Mouse (Mus musculus) olfactory bulb, adult 2 months (tissue): Measurements from ENCODE around the gene Vac14. TPM values are rescaled to one million over a fixed set of nuclear protein-coding genes. Genes with fewer than 3 reads are reported as not detected.

Experiments
- H3K27ac ChIP-seq: fragments of 200-500 bp; 2 replicates; pipeline ENCODE4 v1.5.1; 2012; ENCODE audit warnings: low read depth, low read length; ENCODE audit not compliant: insufficient read depth
- H3K4me1 ChIP-seq: fragments of 200-500 bp; 2 replicates; pipeline ENCODE4 v1.6.1; 2012; ENCODE audit warnings: low read length; ENCODE audit not compliant: control insufficient read depth, insufficient read depth
- H3K4me3 ChIP-seq: fragments of 200-500 bp; 2 replicates; pipeline ENCODE4 v1.5.1; 2012; ENCODE audit warnings: mild to moderate bottlenecking, low read depth, low read length, moderate library complexity; ENCODE audit not compliant: insufficient read depth
- CTCF ChIP-seq: fragments of 200-500 bp; IDR thresholded peaks from 2 replicates; pipeline ENCODE4 v1.5.1; 2012; ENCODE audit warnings: low read depth, mild to moderate bottlenecking, low read length, moderate library complexity; ENCODE audit not compliant: insufficient read depth
- POLR2A ChIP-seq: fragments of 200-500 bp; IDR thresholded peaks from 2 replicates; pipeline ENCODE4 v1.6.1; 2012; ENCODE audit warnings: mild to moderate bottlenecking, low read depth, low read length, moderate library complexity; ENCODE audit not compliant: insufficient read depth
- WGBS: fragments of 180-500 bp; shearing (Covaris S2); methylation state at CpG from one replicate; pipeline ENCODE4 v1.1.7; 2018; 5-methylcytosine and 5-hydroxymethylcytosine counted together
- polyA plus RNA-seq: library from polyadenylated mRNA; stranded (reverse); fragments of >200 nt; gene quantifications from 2 replicates; pipeline ENCODE4 v1.2.4, GENCODE M21; 2012; ENCODE audit warnings: low replicate concordance; ENCODE audit not compliant: missing spikeins, insufficient read depth, insufficient read length

Vac14 gene
- polyA plus RNA-seq, 1 experiment = not detected

GRCm38 (mm10) chr8:110725084-110725838, 106.9 kb downstream of the Vac14 start:
- TF ChIP-seq POLR2A (no peak), CTCF (no peak)
- Histone ChIP-seq H3K4me1 (peaks cover 58% of the 10 kb centered on the region), H3K4me3 (no peak overlapping the region), H3K27ac (peak overlapping the region; percentile 83; the same call in 1 of the 2 replicates)
- whole genome bisulfite sequencing = 22% methylated on average over 7 of the region's 7 CpGs

- peaks cover 61% of the 10 kb centered on the region for H3K4me1 ChIP-seq
- H3K4me3 ChIP-seq = no peak overlapping the region
- H3K27ac ChIP-seq = no peak overlapping the region
- WGBS = 3% methylated on average over 18 of the region's 18 CpGs
- no peak for TF ChIP-seq POLR2A
- TF ChIP-seq CTCF = peak; percentile 94
Observed at GRCm38 (mm10) chr8:110726893-110727292, 108.5 kb downstream of the Vac14 start.

- WGBS = 48% methylated on average over 8 of the region's 8 CpGs
- Histone ChIP-seq H3K27ac (no peak overlapping the region), H3K4me3 (no peak overlapping the region), H3K4me1 (peaks cover 23% of the 10 kb centered on the region)
- TF ChIP-seq CTCF = no peak
- TF ChIP-seq POLR2A = no peak
Observed at GRCm38 (mm10) chr8:110731346-110731859, 113.0 kb downstream of the Vac14 start.

GRCm38 (mm10) chr8:110733036-110733435, 114.7 kb downstream of the Vac14 start:
- 43% methylated on average over 8 of the region's 8 CpGs for WGBS
- peaks cover 12% of the 10 kb centered on the region for H3K4me1 ChIP-seq
- TF ChIP-seq POLR2A (no peak), CTCF (no peak)
- no peak overlapping the region for H3K27ac ChIP-seq
- no peak overlapping the region for H3K4me3 ChIP-seq

- peaks cover 12% of the 10 kb centered on the region; the same call in 1 of the 2 replicates for H3K4me1 ChIP-seq
- 87% methylated on average over 35 of the region's 35 CpGs for WGBS
- TF ChIP-seq CTCF (no peak), POLR2A (no peak)
- H3K27ac ChIP-seq = no peak overlapping the region
- no peak overlapping the region for H3K4me3 ChIP-seq
Observed at GRCm38 (mm10) chr8:110738591-110739195, 120.3 kb downstream of the Vac14 start.

- peaks cover 12% of the 10 kb centered on the region; the same call in 1 of the 2 replicates for H3K4me1 ChIP-seq
- no peak overlapping the region for H3K4me3 ChIP-seq
- no peak for TF ChIP-seq POLR2A
- no peak for TF ChIP-seq CTCF
- no peak overlapping the region for H3K27ac ChIP-seq
- 76% methylated on average over 5 of the region's 5 CpGs for WGBS
Observed at GRCm38 (mm10) chr8:110740629-110741175, 122.3 kb downstream of the Vac14 start.

- 56% methylated on average over 15 of the region's 15 CpGs for WGBS
- H3K27ac ChIP-seq = no peak overlapping the region
- no peak overlapping the region for H3K4me3 ChIP-seq
- no peak for TF ChIP-seq CTCF
- no peak for TF ChIP-seq POLR2A
- peaks cover 12% of the 10 kb centered on the region; the same call in 1 of the 2 replicates for H3K4me1 ChIP-seq
Observed at GRCm38 (mm10) chr8:110741816-110742451, 123.5 kb downstream of the Vac14 start.

- Histone ChIP-seq H3K27ac (no peak overlapping the region), H3K4me3 (no peak overlapping the region), H3K4me1 (peaks cover 12% of the 10 kb centered on the region; the same call in 1 of the 2 replicates)
- 90% methylated on average over 5 of the region's 5 CpGs for WGBS
- TF ChIP-seq CTCF (no peak), POLR2A (no peak)
Observed at GRCm38 (mm10) chr8:110742452-110742818, 124.0 kb downstream of the Vac14 start.
